Mouse (Mus musculus): ENCODE measurements at regions not wholly inside any gene's neighbourhood (a gene's known extent, or its start where the extent isn't known, plus 50 kb on each side); places are given as distances from the start of the nearest gene placed in this dataset.

GRCm38 (mm10) chr1:71764951-71765350, 112.0 kb upstream of the Fn1 start:
- intact Hi-C loops (cut with DNase I): no loop called here
- H3K27ac ChIP-seq: no peak overlapping the region
- DNase-seq: no peak
- no peak for TF ChIP-seq CTCF (IDR thresholded peaks at IDR 0.05)
- H3K4me3 ChIP-seq: no peak overlapping the region

GRCm38 (mm10) chr1:71763530-71763929, 110.5 kb upstream of the Fn1 start:
- no peak for DNase-seq
- Histone ChIP-seq H3K27ac (no peak overlapping the region), H3K4me3 (no peak overlapping the region)
- intact Hi-C loops (cut with DNase I): no loop called here
- no peak for TF ChIP-seq CTCF (IDR thresholded peaks at IDR 0.05)

- intact Hi-C loops (cut with DNase I): no loop called here
These were observed 107.3 kb upstream of the Fn1 start for GRCm38 (mm10) chr1:71760342-71760741.

GRCm38 (mm10) chr1:71757236-71757635, 104.2 kb upstream of the Fn1 start:
- intact Hi-C loops (cut with DNase I): no loop called here
- no peak overlapping the region for H3K27ac ChIP-seq
- TF ChIP-seq CTCF (IDR thresholded peaks at IDR 0.05): no peak
- no peak for DNase-seq
- no peak overlapping the region for H3K4me3 ChIP-seq

More at GRCm38 (mm10) chr1:71760342-71760741, 107.3 kb upstream of the Fn1 start:
- no peak for DNase-seq
- no peak overlapping the region for H3K27ac ChIP-seq
- H3K4me3 ChIP-seq: no peak overlapping the region
- TF ChIP-seq CTCF (IDR thresholded peaks at IDR 0.05): no peak

- intact Hi-C loops (cut with DNase I): no loop called here
- Histone ChIP-seq H3K4me3 (no peak overlapping the region), H3K27ac (no peak overlapping the region)
- TF ChIP-seq CTCF (IDR thresholded peaks at IDR 0.05): no peak
- DNase-seq: no peak
These were observed 103.2 kb upstream of the Fn1 start for GRCm38 (mm10) chr1:71756159-71756558.

- DNase-seq: no peak
- no peak for TF ChIP-seq CTCF (IDR thresholded peaks at IDR 0.05)
- Histone ChIP-seq H3K4me3 (no peak overlapping the region), H3K27ac (no peak overlapping the region)
- intact Hi-C loops (cut with DNase I): no loop called here
These were observed 102.4 kb upstream of the Fn1 start for GRCm38 (mm10) chr1:71755435-71755834.

- intact Hi-C loops (cut with DNase I): no loop called here
- no peak for TF ChIP-seq CTCF (IDR thresholded peaks at IDR 0.05)
- Histone ChIP-seq H3K27ac (no peak overlapping the region), H3K4me3 (no peak overlapping the region)
- DNase-seq: no peak
These were observed 99.4 kb upstream of the Fn1 start for GRCm38 (mm10) chr1:71752351-71752750.

GRCm38 (mm10) chr1:71751601-71752000, 98.6 kb upstream of the Fn1 start:
- no peak overlapping the region for H3K27ac ChIP-seq
- no peak for TF ChIP-seq CTCF (IDR thresholded peaks at IDR 0.05)
- no peak for DNase-seq
- no peak overlapping the region for H3K4me3 ChIP-seq
- intact Hi-C loops (cut with DNase I): no loop called here

GRCm38 (mm10) chr1:71735606-71736005, 82.6 kb upstream of the Fn1 start:
- TF ChIP-seq CTCF (IDR thresholded peaks at IDR 0.05): no peak
- Histone ChIP-seq H3K27ac (no peak overlapping the region), H3K4me3 (no peak overlapping the region)
- intact Hi-C loops (cut with DNase I): no loop called here
- no peak for DNase-seq

- H3K4me3 ChIP-seq: no peak overlapping the region
- no peak for DNase-seq
- H3K27ac ChIP-seq: no peak overlapping the region
- intact Hi-C loops (cut with DNase I): no loop called here
- TF ChIP-seq CTCF (IDR thresholded peaks at IDR 0.05): no peak
These were observed 78.6 kb upstream of the Fn1 start for GRCm38 (mm10) chr1:71731623-71732022.

GRCm38 (mm10) chr1:71731011-71731410, 78.0 kb upstream of the Fn1 start:
- intact Hi-C loops (cut with DNase I): no loop called here
- no peak overlapping the region for H3K4me3 ChIP-seq
- DNase-seq: no peak
- no peak overlapping the region for H3K27ac ChIP-seq
- no peak for TF ChIP-seq CTCF (IDR thresholded peaks at IDR 0.05)

GRCm38 (mm10) chr1:71728852-71729347, 75.9 kb upstream of the Fn1 start:
- TF ChIP-seq CTCF (IDR thresholded peaks at IDR 0.05): no peak
- H3K4me3 ChIP-seq: no peak overlapping the region
- intact Hi-C loops (cut with DNase I): no loop called here
- no peak for DNase-seq
- H3K27ac ChIP-seq: no peak overlapping the region

- no peak for TF ChIP-seq CTCF (IDR thresholded peaks at IDR 0.05)
- intact Hi-C loops (cut with DNase I): no loop called here
- no peak overlapping the region for H3K27ac ChIP-seq
- H3K4me3 ChIP-seq: no peak overlapping the region
- no peak for DNase-seq
These were observed 70.8 kb upstream of the Fn1 start for GRCm38 (mm10) chr1:71723816-71724215.

GRCm38 (mm10) chr1:71723039-71723397, 70.0 kb upstream of the Fn1 start:
- TF ChIP-seq CTCF (IDR thresholded peaks at IDR 0.05): no peak
- H3K4me3 ChIP-seq: no peak overlapping the region
- intact Hi-C loops (cut with DNase I): no loop called here
- no peak overlapping the region for H3K27ac ChIP-seq
- DNase-seq: no peak
